Mouse (Mus musculus): ENCODE results near the gene 1110051M20Rik. TPM values are rescaled to one million over a fixed set of nuclear protein-coding genes. Genes with fewer than 3 reads are reported as not detected.

1110051M20Rik gene
- polyA plus RNA-seq, 1 experiment from 2014 or later, result 69.4 TPM

DNA sequence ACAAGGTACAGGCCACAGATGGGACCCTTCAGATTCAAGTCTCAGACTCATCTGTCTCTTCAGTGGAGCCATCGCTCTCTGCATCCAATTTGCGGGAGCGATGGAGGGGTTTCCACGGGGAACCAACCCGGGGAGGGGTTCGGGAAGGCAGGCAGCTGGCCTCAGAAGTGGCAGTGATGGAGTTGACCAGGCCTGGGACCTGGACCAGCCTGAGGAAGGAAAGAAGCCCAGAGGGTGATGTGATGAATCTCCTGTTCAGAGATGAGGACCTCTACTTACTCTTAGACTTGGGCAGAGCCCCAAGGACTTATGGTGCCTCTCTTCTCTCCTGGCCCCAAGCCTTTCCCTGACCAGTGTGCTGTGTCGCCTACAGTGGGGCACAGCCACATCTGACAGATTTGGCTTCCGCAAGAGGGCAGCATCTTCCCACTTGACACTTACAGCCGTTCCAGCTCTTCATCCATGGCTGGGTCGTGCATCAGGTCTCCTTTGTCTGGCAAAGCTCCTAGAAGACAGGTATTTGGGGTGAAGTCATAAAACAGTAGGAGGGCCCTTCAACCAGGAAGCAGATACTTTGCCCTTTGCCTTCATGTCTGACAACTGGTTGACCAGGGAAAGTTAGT is 165.6 kb downstream of the 1110051M20Rik start:
- WGBS, result 28% methylated on average over 10 of the region's 10 CpGs
- peak; percentile 76 for ATAC-seq (ENCODE audit: low read depth)

DNA sequence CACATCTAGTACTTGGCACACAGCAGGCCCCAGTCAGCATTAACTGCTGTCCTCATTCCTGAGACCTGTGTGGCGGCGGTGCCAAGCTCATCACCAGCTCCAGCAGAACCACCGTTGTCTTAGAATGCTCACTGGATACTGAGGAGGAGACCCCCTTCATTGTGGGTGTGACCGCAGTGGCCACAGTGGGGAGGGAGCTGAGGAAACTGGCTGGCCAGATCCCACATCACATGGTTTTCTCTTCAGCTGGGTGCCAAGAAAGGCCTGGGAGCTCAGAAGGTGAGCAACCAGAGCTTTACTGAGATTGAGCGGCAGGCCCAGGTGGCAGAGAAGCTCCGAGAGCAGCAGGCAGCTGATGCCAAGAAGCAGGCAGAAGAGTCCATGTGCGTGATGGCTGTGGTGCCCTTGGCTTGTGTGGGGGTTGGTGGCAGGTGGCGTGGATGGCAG is 174.8 kb downstream of the 1110051M20Rik start:
- Histone ChIP-seq H3K27ac (ENCODE audit: low read length) (no peak overlapping the region), H3K9me3 (ENCODE audit: control insufficient read depth, low read length) (no peaks in the 10 kb centered on the region), H3K36me3 (ENCODE audit: control insufficient read depth, insufficient read depth, low read length) (peaks cover 48% of the 10 kb centered on the region), H3K27me3 (ENCODE audit: control insufficient read depth, insufficient read depth, low read depth, low read length) (no peaks in the 10 kb centered on the region), H3K4me2 (ENCODE audit: low read depth, low read length) (no peak overlapping the region), H3K9ac (ENCODE audit: low read length) (no peak overlapping the region), H3K4me1 (replicated peaks; ENCODE audit: control insufficient read depth, insufficient read depth, low read length) (peaks cover 6% of the 10 kb centered on the region), H3K4me3 (ENCODE audit: low read length) (no peak overlapping the region)
- no peak for ATAC-seq (ENCODE audit: low read depth)
- whole genome bisulfite sequencing, result 88% methylated on average over 8 of the region's 8 CpGs

More for the DNA sequence above, 165.6 kb downstream of the 1110051M20Rik start:
- no peaks in the 10 kb centered on the region for H3K27me3 ChIP-seq (ENCODE audit: control insufficient read depth, insufficient read depth, low read depth, low read length)
- H3K4me1 ChIP-seq (replicated peaks; ENCODE audit: control insufficient read depth, insufficient read depth, low read length), result no peaks in the 10 kb centered on the region
- no peak overlapping the region for H3K27ac ChIP-seq (ENCODE audit: low read length)
- H3K9ac ChIP-seq (ENCODE audit: low read length), result no peak overlapping the region
- H3K4me3 ChIP-seq (ENCODE audit: low read length), result no peak overlapping the region
- H3K36me3 ChIP-seq (ENCODE audit: control insufficient read depth, insufficient read depth, low read length), result peaks cover 20% of the 10 kb centered on the region
- no peak overlapping the region for H3K4me2 ChIP-seq (ENCODE audit: low read depth, low read length)
- H3K9me3 ChIP-seq (ENCODE audit: control insufficient read depth, low read length), result no peaks in the 10 kb centered on the region

- 58% methylated on average over 2 of the region's 2 CpGs for WGBS
Measured at GRCm38 (mm10) chr2:91268706-91269105, 175.8 kb downstream of the 1110051M20Rik start.

DNA sequence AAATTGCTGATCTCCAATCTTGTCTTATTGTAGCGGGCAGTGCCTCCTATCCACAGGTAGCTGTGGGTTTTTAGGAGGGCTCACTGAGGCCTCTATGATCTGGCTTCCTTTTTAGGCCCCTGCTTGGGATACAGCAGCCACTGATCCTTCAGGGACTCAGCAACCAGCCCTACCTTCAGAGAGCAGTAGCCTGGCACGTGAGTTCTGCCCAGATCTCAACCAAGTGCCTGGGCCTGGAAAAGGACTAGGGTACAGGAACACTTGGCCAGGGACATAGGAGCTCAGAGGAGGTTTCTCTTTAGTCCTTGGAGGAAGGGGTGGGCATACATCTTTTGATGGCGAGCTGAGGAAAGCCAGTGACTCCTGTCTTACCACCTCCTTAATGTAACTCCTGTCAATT is 176.5 kb downstream of the 1110051M20Rik start:
- H3K4me2 ChIP-seq (ENCODE audit: low read depth, low read length), result no peak overlapping the region
- H3K36me3 ChIP-seq (ENCODE audit: control insufficient read depth, insufficient read depth, low read length), result peaks cover 36% of the 10 kb centered on the region
- no peaks in the 10 kb centered on the region for H3K27me3 ChIP-seq (ENCODE audit: control insufficient read depth, insufficient read depth, low read depth, low read length)
- peaks cover 12% of the 10 kb centered on the region for H3K4me1 ChIP-seq (replicated peaks; ENCODE audit: control insufficient read depth, insufficient read depth, low read length)
- no peak overlapping the region for H3K4me3 ChIP-seq (ENCODE audit: low read length)
- H3K9ac ChIP-seq (ENCODE audit: low read length), result no peak overlapping the region
- H3K27ac ChIP-seq (ENCODE audit: low read length), result no peak overlapping the region
- no peaks in the 10 kb centered on the region for H3K9me3 ChIP-seq (ENCODE audit: control insufficient read depth, low read length)
- 88% methylated on average over 3 of the region's 3 CpGs for WGBS
- ATAC-seq (ENCODE audit: low read depth), result no peak

More at GRCm38 (mm10) chr2:91268706-91269105, 175.8 kb downstream of the 1110051M20Rik start:
- peaks cover 43% of the 10 kb centered on the region for H3K36me3 ChIP-seq (ENCODE audit: control insufficient read depth, insufficient read depth, low read length)
- H3K4me3 ChIP-seq (ENCODE audit: low read length), result no peak overlapping the region
- no peak overlapping the region for H3K9ac ChIP-seq (ENCODE audit: low read length)
- peaks cover 12% of the 10 kb centered on the region for H3K4me1 ChIP-seq (replicated peaks; ENCODE audit: control insufficient read depth, insufficient read depth, low read length)
- H3K9me3 ChIP-seq (ENCODE audit: control insufficient read depth, low read length), result no peaks in the 10 kb centered on the region
- H3K4me2 ChIP-seq (ENCODE audit: low read depth, low read length), result no peak overlapping the region
- no peak overlapping the region for H3K27ac ChIP-seq (ENCODE audit: low read length)
- no peak for ATAC-seq (ENCODE audit: low read depth)
- no peaks in the 10 kb centered on the region for H3K27me3 ChIP-seq (ENCODE audit: control insufficient read depth, insufficient read depth, low read depth, low read length)

DNA sequence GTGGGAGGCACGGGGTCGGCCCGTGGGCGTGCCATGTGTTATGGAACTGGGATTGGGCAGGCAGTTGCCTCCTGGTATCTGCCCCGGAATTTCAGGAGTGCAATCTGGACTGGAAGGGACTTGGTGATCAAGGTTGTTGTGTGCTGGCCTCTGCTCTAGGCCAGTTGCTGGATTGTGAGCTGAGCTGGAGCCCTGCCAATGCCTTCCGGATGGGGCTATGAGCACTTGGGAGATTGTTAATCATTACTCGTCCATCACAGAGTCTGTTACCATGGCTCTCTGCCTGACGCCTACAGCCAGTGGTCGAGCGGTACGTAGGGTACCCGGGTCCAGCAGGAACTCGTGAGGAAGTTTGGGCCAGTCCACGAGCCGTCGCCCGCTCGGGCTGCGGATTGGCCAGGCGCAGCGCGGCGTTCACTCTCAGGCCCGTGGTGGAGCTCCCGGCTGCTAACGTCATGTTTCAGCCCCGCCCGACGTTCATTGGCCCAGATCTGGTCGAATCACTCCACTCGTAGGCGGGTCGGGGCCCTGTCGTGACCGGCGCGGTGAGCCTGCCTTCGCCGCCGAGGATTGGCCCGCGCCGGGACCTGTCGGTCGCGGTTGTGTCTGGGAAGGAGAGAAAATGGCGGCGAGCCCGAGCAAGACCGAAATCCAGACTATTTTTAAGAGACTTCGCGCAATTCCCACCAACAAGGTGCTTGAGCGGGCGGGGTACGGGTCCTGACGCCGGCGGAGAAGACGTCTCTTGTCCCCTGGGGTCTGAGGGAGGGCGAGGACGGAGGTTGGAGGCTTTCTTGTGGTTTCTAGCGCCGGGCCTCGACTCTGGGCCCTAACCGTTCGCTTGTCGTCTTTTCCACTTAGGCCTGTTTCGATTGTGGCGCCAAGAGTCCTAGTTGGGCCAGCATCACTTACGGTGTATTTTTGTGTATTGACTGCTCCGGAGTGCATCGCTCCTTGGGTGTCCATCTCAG is 179.5 kb downstream of the 1110051M20Rik start, which contains the start of gene Arfgap2:
Arfgap2 (plus strand) TSS at position 264 of the 971 bp plus-strand sequence.
- H3K4me1 ChIP-seq (replicated peaks; ENCODE audit: control insufficient read depth, insufficient read depth, low read length), result peaks cover 12% of the 10 kb centered on the region
- H3K36me3 ChIP-seq (ENCODE audit: control insufficient read depth, insufficient read depth, low read length), result peaks cover 40% of the 10 kb centered on the region
- H3K27me3 ChIP-seq (ENCODE audit: control insufficient read depth, insufficient read depth, low read depth, low read length), result no peaks in the 10 kb centered on the region
- H3K9ac ChIP-seq (ENCODE audit: low read length), result peak within 1 kb of the TSS; percentile 83
- no peaks in the 10 kb centered on the region for H3K9me3 ChIP-seq (ENCODE audit: control insufficient read depth, low read length)
- ATAC-seq (ENCODE audit: low read depth), result peak; percentile 99
- under 1% methylated on average over 72 of the region's 72 CpGs for WGBS
- peak within 1 kb of the TSS; percentile 66 for H3K4me3 ChIP-seq (ENCODE audit: low read length)
- peak within 1 kb of the TSS; percentile 79 for H3K4me2 ChIP-seq (ENCODE audit: low read depth, low read length)
- peak within 1 kb of the TSS; percentile 85 for H3K27ac ChIP-seq (ENCODE audit: low read length)

- WGBS, result 81% methylated on average over 17 of the region's 17 CpGs
- Histone ChIP-seq H3K27me3 (ENCODE audit: control insufficient read depth, insufficient read depth, low read depth, low read length) (no peaks in the 10 kb centered on the region), H3K4me2 (ENCODE audit: low read depth, low read length) (peak overlapping the region; percentile 61), H3K36me3 (ENCODE audit: control insufficient read depth, insufficient read depth, low read length) (peaks cover 32% of the 10 kb centered on the region), H3K27ac (ENCODE audit: low read length) (peak overlapping the region; percentile 85), H3K4me1 (replicated peaks; ENCODE audit: control insufficient read depth, insufficient read depth, low read length) (peaks cover 12% of the 10 kb centered on the region), H3K4me3 (ENCODE audit: low read length) (peak overlapping the region; percentile 66), H3K9me3 (ENCODE audit: control insufficient read depth, low read length) (no peaks in the 10 kb centered on the region), H3K9ac (ENCODE audit: low read length) (peak overlapping the region; percentile 83)
- ATAC-seq (ENCODE audit: low read depth), result no peak
Measured at GRCm38 (mm10) chr2:91263692-91264660, 180.5 kb downstream of the 1110051M20Rik start.

GRCm38 (mm10) chr2:91259493-91259892 is 185.0 kb downstream of the 1110051M20Rik start:
- H3K27ac ChIP-seq (ENCODE audit: low read length), result no peak overlapping the region
- peaks cover 28% of the 10 kb centered on the region for H3K4me1 ChIP-seq (replicated peaks; ENCODE audit: control insufficient read depth, insufficient read depth, low read length)
- H3K36me3 ChIP-seq (ENCODE audit: control insufficient read depth, insufficient read depth, low read length), result peaks cover 17% of the 10 kb centered on the region
- 81% methylated on average over 1 of the region's 1 CpGs for WGBS
- H3K4me2 ChIP-seq (ENCODE audit: low read depth, low read length), result no peak overlapping the region
- no peak overlapping the region for H3K4me3 ChIP-seq (ENCODE audit: low read length)
- no peak for ATAC-seq (ENCODE audit: low read depth)
- H3K27me3 ChIP-seq (ENCODE audit: control insufficient read depth, insufficient read depth, low read depth, low read length), result peaks cover 7% of the 10 kb centered on the region; the same call in 1 of the 2 replicates
- no peaks in the 10 kb centered on the region for H3K9me3 ChIP-seq (ENCODE audit: control insufficient read depth, low read length)
- H3K9ac ChIP-seq (ENCODE audit: low read length), result no peak overlapping the region

GRCm38 (mm10) chr2:91258830-91259229 is 185.7 kb downstream of the 1110051M20Rik start:
- no peak overlapping the region for H3K4me3 ChIP-seq (ENCODE audit: low read length)
- H3K9ac ChIP-seq (ENCODE audit: low read length), result no peak overlapping the region; the same call in 1 of the 2 replicates
- H3K4me1 ChIP-seq (replicated peaks; ENCODE audit: control insufficient read depth, insufficient read depth, low read length), result peaks cover 24% of the 10 kb centered on the region
- peak overlapping the region; percentile 64; the same call in 1 of the 2 replicates for H3K4me2 ChIP-seq (ENCODE audit: low read depth, low read length)
- ATAC-seq (ENCODE audit: low read depth), result no peak
- peak overlapping the region; percentile 86; the same call in 1 of the 2 replicates for H3K27ac ChIP-seq (ENCODE audit: low read length)
- H3K9me3 ChIP-seq (ENCODE audit: control insufficient read depth, low read length), result no peaks in the 10 kb centered on the region
- H3K27me3 ChIP-seq (ENCODE audit: control insufficient read depth, insufficient read depth, low read depth, low read length), result peaks cover 13% of the 10 kb centered on the region; the same call in 1 of the 2 replicates
- WGBS, result 40% methylated on average over 1 of the region's 1 CpGs
- peaks cover 17% of the 10 kb centered on the region for H3K36me3 ChIP-seq (ENCODE audit: control insufficient read depth, insufficient read depth, low read length)
